Mouse (Mus musculus) cortical plate, adult 2 months (tissue): ENCODE results near the gene Cnpy4. TPM values are rescaled to one million over a fixed set of nuclear protein-coding genes. Genes with fewer than 3 reads are reported as not detected.
"Not testable (repeated sequence)": the region's sequence is repeated elsewhere in the genome, so short reads cannot be mapped to it uniquely, and the experiment has no call there.

ENCODE experiments used
- H3K27ac ChIP-seq: fragments of 200-500 bp; 2 replicates; pipeline ENCODE4 v1.5.1; 2012; ENCODE audit warnings: low read length, control low read depth, inconsistent platforms; ENCODE audit not compliant: insufficient read depth
- H3K4me1 ChIP-seq: fragments of 200-500 bp; 2 replicates; pipeline ENCODE4 v1.6.1; 2011; ENCODE audit warnings: low read length; ENCODE audit not compliant: control insufficient read depth, insufficient read depth
- H3K4me3 ChIP-seq: fragments of 200-500 bp; 2 replicates; pipeline ENCODE4 v1.5.1; 2011; ENCODE audit warnings: mild to moderate bottlenecking, low read length, control low read depth; ENCODE audit not compliant: insufficient read depth
- CTCF ChIP-seq: fragments of 200-500 bp; IDR thresholded peaks from 2 replicates; pipeline ENCODE4 v1.5.1; 2011; ENCODE audit warnings: mild to moderate bottlenecking, control low read depth, low read length; ENCODE audit not compliant: insufficient read depth; ENCODE audit errors: extremely low read depth
- POLR2A ChIP-seq: fragments of 200-500 bp; IDR thresholded peaks from 2 replicates; pipeline ENCODE4 v1.6.1; 2011; ENCODE audit warnings: mild to moderate bottlenecking, low read length, control low read depth; ENCODE audit not compliant: insufficient read depth; ENCODE audit errors: extremely low read depth
- polyA plus RNA-seq: library from polyadenylated mRNA; depleted of rRNA; stranded (reverse); fragments of >200 nt; gene quantifications from 2 replicates; pipeline ENCODE4 v1.2.3, GENCODE M21; 2012

Gene Cnpy4
- polyA plus RNA-seq, 1 experiment: 13.3 TPM

- TF ChIP-seq CTCF (peak; percentile 46), POLR2A (no peak)
- Histone ChIP-seq H3K4me1 (no peaks in the 10 kb centered on the region; the same call in 1 of the 2 replicates), H3K4me3 (no peak overlapping the region), H3K27ac (no peak overlapping the region)
These were observed 12.3 kb downstream of the Cnpy4 start for GRCm38 (mm10) chr5:138199576-138199975.

DNA sequence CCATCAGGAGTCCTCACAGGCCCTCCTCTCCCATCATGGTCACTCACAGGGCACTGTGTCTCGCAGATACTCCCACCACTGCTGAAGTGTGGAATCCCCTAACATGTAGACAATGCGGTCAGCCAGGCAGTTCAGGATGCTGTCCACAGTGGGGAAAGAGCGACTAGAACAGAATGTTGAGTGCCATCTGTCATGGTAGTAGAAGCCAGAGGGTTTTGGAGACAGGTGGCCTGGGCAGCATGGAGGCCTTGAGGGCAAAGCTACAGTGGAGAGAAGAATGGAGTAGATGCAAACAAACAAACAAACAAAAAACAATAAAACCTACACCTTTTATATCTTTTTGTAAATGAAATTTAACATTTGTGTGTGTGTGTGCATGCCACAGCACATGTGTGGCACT, 14.8 kb downstream of the Cnpy4 start:
- Histone ChIP-seq H3K4me1 (no peaks in the 10 kb centered on the region), H3K4me3 (no peak overlapping the region), H3K27ac (no peak overlapping the region)
- no peak for TF ChIP-seq CTCF
- TF ChIP-seq POLR2A: no peak

GRCm38 (mm10) chr5:138207253-138207652, 20.0 kb downstream of the Cnpy4 start:
- no peak overlapping the region for H3K27ac ChIP-seq
- no peak for TF ChIP-seq CTCF
- no peak for TF ChIP-seq POLR2A

GRCm38 (mm10) chr5:138207873-138208272, 20.6 kb downstream of the Cnpy4 start:
- Histone ChIP-seq H3K4me1 (no peaks in the 10 kb centered on the region), H3K4me3 (no peak overlapping the region), H3K27ac (no peak overlapping the region)
- TF ChIP-seq CTCF: no peak
- no peak for TF ChIP-seq POLR2A

More at GRCm38 (mm10) chr5:138207253-138207652, 20.0 kb downstream of the Cnpy4 start:
- Histone ChIP-seq H3K4me3 (no peak overlapping the region), H3K4me1 (no peaks in the 10 kb centered on the region)

- H3K4me1 ChIP-seq, H3K27ac ChIP-seq, H3K4me3 ChIP-seq: not testable (repeated sequence)
These were observed 29.3 kb downstream of the Cnpy4 start for GRCm38 (mm10) chr5:138216632-138217031.

DNA sequence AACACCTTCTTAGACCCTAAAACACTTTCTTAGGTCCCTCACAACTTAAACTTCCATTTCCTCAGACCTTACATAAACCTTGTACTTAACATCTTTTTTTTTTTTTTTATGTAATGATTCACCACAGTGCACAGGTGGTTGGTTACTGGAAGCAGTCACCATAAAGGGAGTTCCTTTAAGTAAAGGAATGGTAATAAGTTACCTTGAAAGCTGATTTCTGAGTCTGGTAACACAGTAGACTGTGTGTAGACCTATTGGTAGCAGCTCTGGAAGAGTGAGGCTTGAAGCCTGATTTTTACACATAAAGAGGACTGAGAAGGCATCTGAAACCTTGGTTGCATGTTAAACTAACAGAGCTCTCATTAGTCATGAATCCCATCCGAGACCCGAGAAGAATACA, 32.6 kb downstream of the Cnpy4 start:
- TF ChIP-seq POLR2A (no peak), CTCF (no peak)
- Histone ChIP-seq H3K27ac (no peak overlapping the region), H3K4me3 (no peak overlapping the region), H3K4me1 (no peaks in the 10 kb centered on the region)

DNA sequence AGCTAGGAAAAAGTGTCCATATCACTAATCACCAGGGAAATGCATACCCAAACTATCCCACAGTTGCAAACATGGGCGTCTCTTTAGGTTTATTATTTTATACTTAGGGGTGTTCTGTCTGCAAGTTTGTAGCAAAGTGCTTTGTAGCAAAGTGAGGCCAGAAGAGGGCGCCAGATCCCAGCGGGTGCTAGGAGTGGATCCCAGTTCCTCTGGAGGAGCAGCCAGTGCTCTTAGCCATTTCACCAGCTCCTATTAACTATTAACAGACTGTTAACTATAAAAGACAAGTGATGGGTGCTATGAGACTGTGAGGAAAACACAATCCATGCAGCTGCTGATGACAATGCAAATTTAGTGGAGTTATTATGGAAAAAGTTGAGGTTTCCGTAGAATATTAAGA, 34.8 kb downstream of the Cnpy4 start:
- no peaks in the 10 kb centered on the region for H3K4me1 ChIP-seq
- no peak overlapping the region for H3K4me3 ChIP-seq
- H3K27ac ChIP-seq: no peak overlapping the region
- TF ChIP-seq POLR2A: no peak
- TF ChIP-seq CTCF: peak; percentile 81

- Histone ChIP-seq H3K4me3 (no peak overlapping the region), H3K4me1 (no peaks in the 10 kb centered on the region), H3K27ac (no peak overlapping the region)
- TF ChIP-seq CTCF (no peak), POLR2A (no peak)
These were observed 36.0 kb downstream of the Cnpy4 start for GRCm38 (mm10) chr5:138223287-138223686.

DNA sequence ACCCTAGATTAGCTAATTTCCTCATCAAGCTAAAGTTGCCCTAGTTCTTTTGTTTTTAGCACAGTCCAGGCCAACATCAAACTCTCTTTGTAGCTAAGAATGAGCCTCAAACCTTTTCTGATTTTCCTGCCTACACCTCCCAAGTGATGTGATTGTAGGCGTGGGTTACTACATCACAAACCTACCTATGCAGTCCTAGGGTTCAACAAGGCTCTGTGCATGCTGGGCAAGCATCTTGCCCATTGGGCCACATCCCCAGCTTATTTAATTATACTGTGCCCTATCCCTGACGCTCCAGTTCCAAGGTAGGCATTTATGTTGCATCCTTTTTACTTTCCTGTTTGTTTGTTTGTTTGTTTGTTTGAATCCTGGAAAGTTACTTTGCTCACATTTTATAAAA, 38.4 kb downstream of the Cnpy4 start, which contains the start of gene Nxpe5:
Gene Nxpe5 (plus strand): TSS at position 199 of the 400 bp plus-strand sequence.
- H3K4me3 ChIP-seq: no peak within 1 kb of the TSS
- H3K27ac ChIP-seq: no peak within 1 kb of the TSS
- H3K4me1 ChIP-seq: no peaks in the 10 kb centered on the region
- TF ChIP-seq POLR2A: no peak

- H3K4me1 ChIP-seq: no peaks in the 10 kb centered on the region
- H3K27ac ChIP-seq: no peak overlapping the region
- H3K4me3 ChIP-seq: no peak overlapping the region
- TF ChIP-seq POLR2A: no peak
- TF ChIP-seq CTCF: no peak
These were observed 39.2 kb downstream of the Cnpy4 start for GRCm38 (mm10) chr5:138226491-138226890.

DNA sequence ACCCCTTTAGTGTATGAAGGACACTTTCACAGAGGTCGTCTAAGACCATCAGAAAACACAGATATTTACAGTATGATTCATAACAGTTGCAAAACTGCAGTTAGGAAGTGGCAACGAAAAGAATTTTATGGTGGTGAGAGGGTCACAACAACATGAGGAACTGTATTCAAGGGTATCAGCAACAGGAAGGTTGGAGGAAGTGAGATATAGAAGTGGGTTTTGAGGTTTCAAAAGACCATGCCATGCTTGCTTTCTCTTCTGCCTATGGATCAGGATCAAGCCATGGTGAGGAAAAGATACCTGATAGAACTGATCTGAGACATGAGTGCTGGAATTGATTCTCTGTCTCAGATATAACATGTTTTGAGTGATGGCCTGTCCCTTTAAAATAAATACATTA, 40.1 kb downstream of the Cnpy4 start:
- H3K27ac ChIP-seq: no peak overlapping the region
- H3K4me1 ChIP-seq: no peaks in the 10 kb centered on the region
- TF ChIP-seq POLR2A (no peak), CTCF (no peak)
- no peak overlapping the region for H3K4me3 ChIP-seq
